Mouse (Mus musculus) olfactory bulb, adult 2 months (tissue): ENCODE results near the gene Eng. TPM values are rescaled to one million over a fixed set of nuclear protein-coding genes. Genes with fewer than 3 reads are reported as not detected.

ENCODE experiments used
- H3K27ac ChIP-seq: fragments of 200-500 bp; 2 replicates; pipeline ENCODE4 v1.5.1; 2012; ENCODE audit warnings: low read depth, low read length; ENCODE audit not compliant: insufficient read depth
- H3K4me1 ChIP-seq: fragments of 200-500 bp; 2 replicates; pipeline ENCODE4 v1.6.1; 2012; ENCODE audit warnings: low read length; ENCODE audit not compliant: control insufficient read depth, insufficient read depth
- H3K4me3 ChIP-seq: fragments of 200-500 bp; 2 replicates; pipeline ENCODE4 v1.5.1; 2012; ENCODE audit warnings: mild to moderate bottlenecking, low read depth, low read length, moderate library complexity; ENCODE audit not compliant: insufficient read depth
- CTCF ChIP-seq: fragments of 200-500 bp; IDR thresholded peaks from 2 replicates; pipeline ENCODE4 v1.5.1; 2012; ENCODE audit warnings: low read depth, mild to moderate bottlenecking, low read length, moderate library complexity; ENCODE audit not compliant: insufficient read depth
- POLR2A ChIP-seq: fragments of 200-500 bp; IDR thresholded peaks from 2 replicates; pipeline ENCODE4 v1.6.1; 2012; ENCODE audit warnings: mild to moderate bottlenecking, low read depth, low read length, moderate library complexity; ENCODE audit not compliant: insufficient read depth
- WGBS: fragments of 180-500 bp; shearing (Covaris S2); methylation state at CpG from one replicate; pipeline ENCODE4 v1.1.7; 2018; 5-methylcytosine and 5-hydroxymethylcytosine counted together
- polyA plus RNA-seq: library from polyadenylated mRNA; stranded (reverse); fragments of >200 nt; gene quantifications from 2 replicates; pipeline ENCODE4 v1.2.4, GENCODE M21; 2012; ENCODE audit warnings: low replicate concordance; ENCODE audit not compliant: missing spikeins, insufficient read depth, insufficient read length

The Eng gene
- polyA plus RNA-seq, 1 experiment = not detected

DNA sequence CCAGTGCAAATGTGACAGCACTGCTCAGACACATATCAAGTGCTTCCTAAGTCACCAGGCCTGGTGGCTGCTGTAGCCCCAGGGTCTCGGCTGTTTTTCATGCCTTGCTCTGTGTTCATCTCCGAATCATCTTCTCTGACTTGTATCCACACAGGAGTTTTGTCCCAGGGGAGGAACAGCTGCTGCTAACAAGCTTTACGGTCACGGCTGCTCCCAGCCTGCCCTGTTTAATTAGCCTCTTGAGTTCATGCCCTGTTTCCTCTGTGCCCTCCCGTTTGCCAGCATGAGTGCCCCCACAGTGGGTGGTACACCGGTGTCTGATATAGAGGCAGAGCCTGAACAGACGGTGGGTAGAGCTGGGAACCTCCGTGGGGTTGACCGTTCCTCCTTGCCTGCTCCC lies 28.3 kb upstream of the Eng start:
- Histone ChIP-seq H3K4me1 (peaks cover 15% of the 10 kb centered on the region; the same call in 1 of the 2 replicates), H3K4me3 (no peak overlapping the region), H3K27ac (no peak overlapping the region)
- WGBS = 66% methylated on average over 9 of the region's 9 CpGs
- no peak for TF ChIP-seq POLR2A
- no peak for TF ChIP-seq CTCF

DNA sequence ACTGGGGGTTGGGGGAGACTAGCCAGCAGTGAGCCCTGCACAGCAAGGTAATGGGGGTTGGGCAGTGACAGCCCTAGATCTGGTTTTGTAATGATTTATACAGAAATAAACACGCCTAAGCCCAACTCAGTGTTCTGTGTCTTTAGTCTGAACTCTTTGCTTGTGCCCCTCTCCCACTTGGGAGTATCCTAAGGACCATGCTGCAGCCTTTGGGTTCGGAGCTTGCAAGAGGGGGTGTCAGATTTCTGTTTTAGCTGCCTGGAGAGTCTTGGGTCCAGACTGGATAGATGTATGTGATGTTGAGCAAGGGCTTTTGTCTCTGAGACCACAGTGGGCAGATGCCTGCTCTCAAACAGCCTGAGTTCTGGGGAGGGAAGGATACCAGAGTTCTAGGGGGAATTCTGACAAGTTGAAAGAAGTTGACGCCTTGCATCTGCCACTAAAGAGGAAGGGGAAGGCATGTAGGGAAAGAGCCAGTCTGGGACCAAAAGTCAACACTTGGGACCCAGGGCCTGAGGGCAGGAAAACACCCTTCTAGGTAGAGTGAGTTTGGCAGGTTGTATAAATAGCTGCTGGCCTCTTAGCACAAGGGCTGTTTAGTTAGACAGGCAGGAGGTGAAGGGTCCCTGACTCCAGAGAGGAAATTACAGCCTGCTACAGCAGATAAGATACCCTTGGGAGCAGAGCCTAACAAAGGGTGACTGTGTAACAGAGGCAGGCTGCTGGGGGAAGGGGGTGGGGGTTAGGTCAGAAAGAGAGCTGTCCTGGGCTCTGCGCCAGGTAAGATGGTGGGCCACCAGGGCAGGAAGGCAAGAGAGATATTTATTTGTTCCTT lies 25.5 kb upstream of the Eng start:
- Histone ChIP-seq H3K4me1 (peaks cover 22% of the 10 kb centered on the region), H3K27ac (no peak overlapping the region), H3K4me3 (no peak overlapping the region)
- WGBS = 66% methylated on average over 4 of the region's 4 CpGs
- TF ChIP-seq CTCF = no peak
- no peak for TF ChIP-seq POLR2A

DNA sequence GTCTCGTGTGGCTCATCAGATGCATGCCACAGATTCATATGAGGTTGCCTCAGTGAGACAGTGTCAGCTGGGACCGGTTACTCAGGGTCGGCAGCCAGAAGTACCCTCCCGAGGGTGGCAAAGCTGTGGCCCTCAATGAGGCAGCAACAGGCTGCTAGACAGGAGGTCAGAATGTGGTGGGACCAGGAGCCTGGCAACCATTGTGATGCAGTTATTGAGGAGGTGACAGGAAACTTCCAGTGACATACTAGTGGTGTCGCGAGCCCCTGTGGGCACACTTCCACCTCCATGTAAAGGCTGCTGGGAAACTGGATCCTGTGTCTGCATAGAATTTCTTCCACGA lies 24.9 kb upstream of the Eng start, which contains the start of gene Ak1:
Ak1 (plus strand) TSS at position 242 of the 343 bp plus-strand sequence.
- Histone ChIP-seq H3K4me1 (peaks cover 25% of the 10 kb centered on the region), H3K4me3 (no peak within 1 kb of the TSS), H3K27ac (no peak within 1 kb of the TSS)
- TF ChIP-seq CTCF (no peak), POLR2A (no peak)
- 41% methylated on average over 7 of the region's 7 CpGs for WGBS

DNA sequence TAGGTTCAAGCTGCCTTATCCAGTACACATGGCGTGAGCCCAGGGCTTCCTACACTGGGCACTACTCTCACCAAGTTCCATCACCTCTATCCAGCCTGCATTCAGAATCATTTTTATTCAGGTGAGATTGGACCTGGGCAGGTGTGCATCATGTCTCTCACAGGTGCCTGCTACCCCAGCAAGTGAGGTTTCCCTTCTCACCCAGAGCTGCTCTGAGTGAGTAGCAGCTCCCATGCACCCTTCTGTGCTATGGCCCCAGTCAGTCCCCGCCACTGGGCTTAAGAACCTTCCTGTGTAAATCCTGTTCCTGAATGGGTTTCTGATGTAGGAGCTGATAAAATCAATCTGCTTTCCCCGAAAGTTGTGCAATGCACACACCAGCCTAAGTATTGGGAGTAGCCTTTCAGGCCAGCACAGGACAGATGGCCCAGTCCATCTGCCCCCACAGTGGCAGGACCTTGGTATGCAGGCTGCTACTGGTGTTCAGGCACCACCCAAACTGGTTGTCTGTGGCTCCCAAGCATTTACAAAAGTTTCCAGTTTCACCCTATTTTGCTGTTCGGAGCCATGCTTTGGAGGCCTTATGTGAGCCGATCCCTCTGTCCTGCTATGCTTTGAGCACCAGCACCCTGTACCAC lies 22.2 kb upstream of the Eng start:
- H3K4me3 ChIP-seq = no peak overlapping the region
- H3K27ac ChIP-seq = no peak overlapping the region
- TF ChIP-seq POLR2A (no peak), CTCF (no peak)
- 91% methylated on average over 5 of the region's 5 CpGs for WGBS
- peaks cover 52% of the 10 kb centered on the region for H3K4me1 ChIP-seq

DNA sequence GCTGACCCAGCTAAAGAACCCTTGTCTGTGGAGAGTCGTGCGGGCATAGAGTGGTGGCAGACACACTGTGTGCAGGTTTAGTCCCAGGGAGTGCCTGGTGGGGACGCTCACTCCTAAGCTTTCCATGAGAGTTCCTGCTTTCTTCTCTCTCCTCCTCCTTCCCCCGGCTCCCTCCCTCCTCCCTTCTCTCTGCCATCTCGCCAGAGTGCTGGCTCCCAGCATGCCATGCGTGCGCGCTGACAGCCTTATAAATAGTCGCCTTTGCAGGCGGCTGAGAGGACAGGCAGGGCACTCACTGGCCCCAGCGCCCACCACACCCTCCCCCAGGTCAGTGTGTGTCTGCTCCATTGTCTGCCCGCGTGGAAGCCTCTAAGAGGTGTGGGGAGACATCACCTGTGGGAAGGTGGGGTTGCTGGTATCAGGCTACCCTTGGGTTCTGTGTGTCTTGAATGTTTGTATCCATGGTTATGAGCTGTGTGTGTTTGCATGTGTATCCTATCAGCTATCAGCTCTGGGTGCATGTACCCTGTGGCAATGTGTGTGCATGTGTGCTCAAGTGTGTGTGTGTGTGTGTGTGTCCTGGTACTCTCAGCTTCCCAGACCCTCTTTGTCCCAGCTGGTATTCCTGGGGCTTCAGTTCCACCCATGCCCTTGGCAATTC lies 21.1 kb upstream of the Eng start:
- WGBS = 3% methylated on average over 13 of the region's 13 CpGs
- H3K4me3 ChIP-seq = peak overlapping the region; percentile 63
- TF ChIP-seq POLR2A (peak; percentile 94), CTCF (0 out of 2 replicates have a peak, but pooled peaks have one; percentile 24)
- peak overlapping the region; percentile 98 for H3K27ac ChIP-seq
- peaks cover 59% of the 10 kb centered on the region for H3K4me1 ChIP-seq

DNA sequence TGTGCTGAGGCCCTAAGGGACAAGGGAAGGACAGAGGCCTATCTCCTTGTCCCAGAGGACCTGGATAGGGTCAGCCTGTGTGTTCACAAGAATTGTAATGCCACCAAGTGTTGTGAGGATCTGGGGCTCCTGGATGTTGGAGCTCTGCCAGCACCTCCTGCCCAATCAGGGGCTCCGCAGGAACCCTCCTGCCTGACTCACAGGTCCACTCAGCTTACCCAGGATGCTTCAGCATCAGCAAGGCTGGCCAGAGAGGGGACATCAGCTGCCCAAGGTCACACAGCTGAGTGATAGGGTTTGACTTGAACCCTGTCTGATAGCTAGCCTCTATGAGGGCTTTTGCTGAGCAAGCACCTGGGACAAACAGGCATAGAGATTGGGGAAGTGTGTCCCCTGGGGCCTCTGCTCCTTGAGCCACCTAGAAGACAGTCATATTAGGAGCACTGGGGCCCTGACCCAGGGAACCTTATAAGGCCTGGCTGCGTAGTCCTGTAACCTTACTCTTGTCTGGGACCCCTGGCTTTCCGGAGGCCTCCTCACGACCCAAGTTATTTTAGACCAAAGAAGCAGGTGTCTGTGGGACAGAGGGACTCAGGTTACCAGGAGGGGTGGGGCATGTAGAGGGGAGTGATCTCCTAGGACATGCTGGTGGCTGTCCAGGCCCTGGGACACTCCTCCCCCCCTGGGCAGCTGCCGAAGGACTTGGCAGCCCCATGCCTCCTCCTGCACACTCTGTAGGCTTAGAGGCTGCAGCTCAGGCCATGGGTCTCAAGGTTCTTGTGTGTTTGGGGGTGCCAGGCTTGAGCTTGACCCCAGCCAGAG lies 20.3 kb upstream of the Eng start:
- no peak for TF ChIP-seq POLR2A
- no peak for TF ChIP-seq CTCF
- peak overlapping the region; percentile 63 for H3K4me3 ChIP-seq
- 40% methylated on average over 5 of the region's 5 CpGs for WGBS
- peaks cover 57% of the 10 kb centered on the region for H3K4me1 ChIP-seq
- H3K27ac ChIP-seq = peak overlapping the region; percentile 98

DNA sequence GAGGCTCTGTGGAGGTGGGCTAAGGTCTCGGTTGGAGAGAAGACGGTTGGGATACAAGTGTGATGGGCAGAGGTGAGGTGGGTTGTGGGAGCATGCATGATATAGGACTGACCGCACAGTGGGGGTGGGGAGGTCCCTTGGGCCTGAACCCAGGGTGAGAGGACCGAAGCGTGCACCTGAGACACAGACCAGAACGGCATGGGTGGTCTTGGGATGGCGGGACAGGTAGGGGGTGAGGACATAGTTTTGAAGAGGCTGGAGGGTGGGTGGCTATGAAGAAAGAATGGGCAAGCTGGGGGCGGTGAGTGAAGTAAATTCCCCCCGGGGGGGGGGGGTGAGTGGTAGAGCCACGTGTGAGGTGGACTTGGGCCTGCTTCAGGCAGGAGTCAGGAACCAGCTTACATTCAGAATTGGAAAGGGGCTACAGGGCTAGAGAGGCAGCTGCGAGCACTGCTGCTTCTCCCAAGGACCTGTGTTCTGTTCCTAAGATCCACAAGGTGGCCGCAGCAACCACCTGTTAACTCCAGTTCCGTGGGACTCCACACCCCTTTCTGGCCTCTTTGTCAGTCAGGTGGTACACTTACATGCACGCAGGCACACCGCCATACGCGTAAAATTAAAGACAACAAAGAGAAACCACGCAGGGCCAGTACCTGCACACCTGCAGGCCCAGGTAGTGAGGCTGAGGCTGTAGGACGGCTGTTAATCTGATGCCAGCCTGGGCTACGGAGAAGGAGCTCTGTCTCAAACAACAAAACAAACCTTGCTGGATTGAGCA lies 18.9 kb upstream of the Eng start:
- 63% methylated on average over 20 of the region's 20 CpGs for WGBS
- peak overlapping the region; percentile 63 for H3K4me3 ChIP-seq
- TF ChIP-seq CTCF = no peak
- no peak for TF ChIP-seq POLR2A
- peak overlapping the region; percentile 98 for H3K27ac ChIP-seq
- peaks cover 60% of the 10 kb centered on the region for H3K4me1 ChIP-seq
